Mouse (Mus musculus) MEL (cell line): Measurements from ENCODE around the gene Marcks. TPM values are rescaled to one million over a fixed set of nuclear protein-coding genes. Genes with fewer than 3 reads are reported as not detected.

ENCODE experiments used
- DNase-seq: peaks from one replicate; pipeline ENCODE4 v3.0.0; 2011; ENCODE audit warnings: low read depth, low spot score
- H3K27ac ChIP-seq: 2 replicates; pipeline ENCODE4 v1.5.1; 2012; ENCODE audit warnings: low read depth, mild to moderate bottlenecking, control low read depth, low read length, moderate library complexity; ENCODE audit not compliant: control insufficient read depth
- H3K27me3 ChIP-seq, 2 experiments: fragments of 150-350 bp in 1 of 2; sonication (generic) in 1 of 2; 2 replicates each; pipeline ENCODE4 v1.6.1; 2012; ENCODE audit warnings: low read length in 2 of 2, mild to moderate bottlenecking in 2 of 2, improper control_type of control experiment in 1 of 2, moderate library complexity in 1 of 2; ENCODE audit not compliant: insufficient read depth in 2 of 2, control insufficient read depth in 1 of 2
- H3K36me3 ChIP-seq, 2 experiments: 2 replicates each; pipeline ENCODE4 v1.6.1; 2012 to 2014; ENCODE audit warnings: low read length in 2 of 2, improper control_type of control experiment in 1 of 2, inconsistent platforms in 1 of 2, mild to moderate bottlenecking in 1 of 2; ENCODE audit not compliant: insufficient read depth in 2 of 2, control insufficient read depth in 1 of 2
- H3K4me1 ChIP-seq, 2 experiments: fragments of 150-350 bp in 1 of 2; sonication (generic) in 1 of 2; 2 replicates each; pipeline ENCODE4 v1.6.1; 2012; ENCODE audit warnings: low read length in 2 of 2, improper control_type of control experiment in 1 of 2, mild to moderate bottlenecking in 1 of 2; ENCODE audit not compliant: insufficient read depth in 2 of 2, control insufficient read depth in 1 of 2
- H3K4me3 ChIP-seq, 2 experiments: fragments of 150-350 bp in 1 of 2; sonication (generic) in 1 of 2; 2 replicates each; pipeline ENCODE4 v1.5.1; 2012; ENCODE audit warnings: low read depth in 2 of 2, low read length in 2 of 2, mild to moderate bottlenecking in 2 of 2, moderate library complexity in 2 of 2, control low read depth in 1 of 2, improper control_type of control experiment in 1 of 2; ENCODE audit not compliant: control insufficient read depth in 1 of 2, insufficient read depth in 1 of 2
- H3K79me2 ChIP-seq: 2 replicates; pipeline ENCODE4 v1.6.1; 2012; ENCODE audit warnings: mild to moderate bottlenecking, low read length, moderate library complexity; ENCODE audit not compliant: control insufficient read depth, poor library complexity, insufficient read depth
- H3K9ac ChIP-seq: 2 replicates; pipeline ENCODE4 v1.6.1; 2012; ENCODE audit warnings: low read depth, mild to moderate bottlenecking, control low read depth, low read length, moderate library complexity; ENCODE audit not compliant: control insufficient read depth, poor library complexity, severe bottlenecking
- H3K9me3 ChIP-seq: fragments of 150-350 bp; sonication (generic); replicated peaks from 2 replicates; pipeline ENCODE4 v1.6.1; 2012; ENCODE audit warnings: mild to moderate bottlenecking, low read length, improper control_type of control experiment, moderate library complexity; ENCODE audit not compliant: insufficient read depth
- BHLHE40 ChIP-seq: IDR thresholded peaks from 2 replicates; pipeline ENCODE4 v1.6.1; 2012; ENCODE audit warnings: low read depth, mild to moderate bottlenecking, inconsistent platforms, low read length, improper control_type of control experiment, borderline replicate concordance
- CHD1 ChIP-seq: IDR thresholded peaks from 2 replicates; pipeline ENCODE4 v1.6.1; 2012; ENCODE audit warnings: low read depth, mild to moderate bottlenecking, inconsistent platforms, low read length, improper control_type of control experiment
- CTCF ChIP-seq, 3 experiments: IDR thresholded peaks in 2 of 3; conservative IDR thresholded peaks in 1 of 3; 2 replicates each; pipeline ENCODE4 v1.5.1; 2011 to 2012; ENCODE audit warnings: low read length in 3 of 3, low read depth in 2 of 3, mild to moderate bottlenecking in 2 of 3, improper control_type of control experiment in 1 of 3, inconsistent platforms in 1 of 3, mixed read lengths in 1 of 3, moderate library complexity in 1 of 3; ENCODE audit not compliant: control insufficient read depth in 1 of 3, insufficient read depth in 1 of 3, poor library complexity in 1 of 3, severe bottlenecking in 1 of 3
- ELF1 ChIP-seq: IDR thresholded peaks from 2 replicates; pipeline ENCODE4 v1.6.1; 2014; ENCODE audit warnings: low read depth, mild to moderate bottlenecking, inconsistent platforms, low read length, improper control_type of control experiment, moderate library complexity
- EP300 ChIP-seq, 2 experiments: IDR thresholded peaks; 2 replicates each; pipeline ENCODE4 v1.6.1; 2011; ENCODE audit warnings: improper control_type of control experiment in 2 of 2, low read length in 2 of 2, low read depth in 1 of 2, mild to moderate bottlenecking in 1 of 2
- ETS1 ChIP-seq: IDR thresholded peaks from 2 replicates; pipeline ENCODE4 v1.6.1; 2012; ENCODE audit warnings: low read depth, mild to moderate bottlenecking, inconsistent platforms, low read length, improper control_type of control experiment, moderate library complexity
- GATA1 ChIP-seq: IDR thresholded peaks from 2 replicates; pipeline ENCODE4 v1.6.1; 2011; ENCODE audit warnings: low read depth, low read length, improper control_type of control experiment
- HCFC1 ChIP-seq: IDR thresholded peaks from 2 replicates; pipeline ENCODE4 v1.6.1; 2012; ENCODE audit warnings: low read depth, mild to moderate bottlenecking, inconsistent platforms, low read length, improper control_type of control experiment, moderate library complexity
- JUND ChIP-seq: IDR thresholded peaks from 2 replicates; pipeline ENCODE4 v1.6.1; 2011; ENCODE audit warnings: low read depth, mild to moderate bottlenecking, improper control_type of control experiment, low read length
- KAT2A ChIP-seq: conservative IDR thresholded peaks from 2 replicates; pipeline ENCODE4 v1.6.1; 2012; ENCODE audit warnings: low read depth, low read length, improper control_type of control experiment, inconsistent platforms
- MAFK ChIP-seq: IDR thresholded peaks from 2 replicates; pipeline ENCODE4 v1.6.1; 2011; ENCODE audit warnings: low read depth, mild to moderate bottlenecking, low read length, improper control_type of control experiment, borderline replicate concordance
- MYC ChIP-seq: IDR thresholded peaks from 2 replicates; pipeline ENCODE4 v1.6.1; 2011; ENCODE audit warnings: low read depth, mild to moderate bottlenecking, low read length, improper control_type of control experiment, moderate library complexity
- NELFE ChIP-seq: IDR thresholded peaks from 2 replicates; pipeline ENCODE4 v1.6.1; 2011; ENCODE audit warnings: low read depth, low read length, improper control_type of control experiment
- NRF1 ChIP-seq: IDR thresholded peaks from 2 replicates; pipeline ENCODE4 v1.6.1; 2014; ENCODE audit warnings: low read depth, mild to moderate bottlenecking, inconsistent platforms, low read length, improper control_type of control experiment, moderate library complexity; ENCODE audit not compliant: poor library complexity, insufficient read depth, severe bottlenecking
- POLR2AphosphoS5 ChIP-seq: IDR thresholded peaks from 2 replicates; pipeline ENCODE4 v1.6.1; 2012; ENCODE audit warnings: low read depth, borderline replicate concordance, mild to moderate bottlenecking, inconsistent platforms, low read length, moderate library complexity, mixed read lengths
- RAD21 ChIP-seq: IDR thresholded peaks from 2 replicates; pipeline ENCODE4 v1.6.1; 2011; ENCODE audit warnings: mild to moderate bottlenecking, low read depth, low read length, improper control_type of control experiment
- RCOR1 ChIP-seq: IDR thresholded peaks from 2 replicates; pipeline ENCODE4 v1.6.1; 2012; ENCODE audit warnings: low read depth, mild to moderate bottlenecking, inconsistent platforms, low read length, improper control_type of control experiment
- SMC3 ChIP-seq: IDR thresholded peaks from 2 replicates; pipeline ENCODE4 v1.6.1; 2011; ENCODE audit warnings: low read depth, low read length, improper control_type of control experiment
- TAL1 ChIP-seq: IDR thresholded peaks from 2 replicates; pipeline ENCODE4 v1.6.1; 2012; ENCODE audit warnings: mild to moderate bottlenecking, inconsistent platforms, low read length, moderate library complexity, mixed read lengths
- TBP ChIP-seq: IDR thresholded peaks from 2 replicates; pipeline ENCODE4 v1.8.0; 2011; ENCODE audit warnings: low read depth, low read length, improper control_type of control experiment
- UBTF ChIP-seq: IDR thresholded peaks from 2 replicates; pipeline ENCODE4 v1.6.1; 2012; ENCODE audit warnings: low read depth, mild to moderate bottlenecking, inconsistent platforms, low read length, improper control_type of control experiment, moderate library complexity, borderline replicate concordance; ENCODE audit not compliant: insufficient read depth
- ZKSCAN1 ChIP-seq: IDR thresholded peaks from 2 replicates; pipeline ENCODE4 v1.6.1; 2012; ENCODE audit warnings: low read depth, mild to moderate bottlenecking, inconsistent platforms, low read length, improper control_type of control experiment, moderate library complexity
- ZMIZ1 ChIP-seq: IDR thresholded peaks from 2 replicates; pipeline ENCODE4 v1.6.1; 2012; ENCODE audit warnings: low read depth, mild to moderate bottlenecking, inconsistent platforms, low read length, improper control_type of control experiment, moderate library complexity
- polyA plus RNA-seq, 2 experiments: library from polyadenylated mRNA; stranded (reverse) in 1 of 2; unstranded in 1 of 2; fragments of >175 nt in 1 of 2; fragments of >200 nt in 1 of 2; gene quantifications; 2 replicates each; pipeline versions ENCODE4 v1.2.1 to v1.2.4; 2012; ENCODE audit warnings: low replicate concordance in 2 of 2, low read depth in 1 of 2; ENCODE audit not compliant: insufficient read length in 2 of 2, insufficient read depth in 1 of 2, missing spikeins in 1 of 2
- total RNA-seq: library from RNA; depleted of rRNA; stranded (reverse); fragments of 300-350 nt; gene quantifications from 2 replicates; pipeline ENCODE4 v1.2.3, GENCODE M21; 2012

Gene Marcks
- total and polyA plus RNA-seq, 3 experiments, result not detected

- Histone ChIP-seq H3K4me3 (no peak overlapping the region), H3K9ac (no peak overlapping the region), H3K36me3 (no peaks in the 10 kb centered on the region), H3K9me3 (no peaks in the 10 kb centered on the region), H3K27ac (no peak overlapping the region), H3K4me1 (no peaks in the 10 kb centered on the region), H3K27me3 (no peaks in the 10 kb centered on the region), H3K79me2 (no peaks in the 10 kb centered on the region)
- TF ChIP-seq TAL1 (no peak), NELFE (no peak), JUND (no peak), HCFC1 (no peak), EP300 (IDR thresholded peaks at IDR 0.05; ENCODE audit: low read depth in 1 of 2, low read length in 2 of 2) (no peak), UBTF (no peak), NRF1 (no peak), MYC (no peak), SMC3 (no peak), ELF1 (no peak), TBP (no peak), KAT2A (no peak), CHD1 (no peak), GATA1 (no peak), ETS1 (no peak), RCOR1 (no peak)
- no peak for DNase-seq
These were observed 9.3 kb upstream of the Marcks start for GRCm38 (mm10) chr10:37148016-37148415.

- no peak overlapping the region for H3K4me3 ChIP-seq
- no peak overlapping the region for H3K9ac ChIP-seq
- TF ChIP-seq ZMIZ1 (no peak), RAD21 (no peak), CTCF (IDR thresholded peaks at IDR 0.05 in 2 of 3, conservative IDR thresholded peaks at IDR 0.05 in 1 of 3; ENCODE audit: control insufficient read depth in 1 of 3, insufficient read depth in 1 of 3, low read depth in 2 of 3, low read length in 3 of 3, poor library complexity in 1 of 3, severe bottlenecking in 1 of 3) (no peak), HCFC1 (no peak), KAT2A (no peak), NRF1 (no peak), NELFE (no peak), POLR2AphosphoS5 (no peak), BHLHE40 (no peak), ZKSCAN1 (no peak), TAL1 (no peak), UBTF (no peak), MAFK (no peak)
- no peaks in the 10 kb centered on the region for H3K36me3 ChIP-seq
- no peaks in the 10 kb centered on the region for H3K79me2 ChIP-seq
- H3K4me1 ChIP-seq, result no peaks in the 10 kb centered on the region
- H3K9me3 ChIP-seq, result no peaks in the 10 kb centered on the region
- H3K27me3 ChIP-seq, result no peaks in the 10 kb centered on the region
- no peak overlapping the region for H3K27ac ChIP-seq
- DNase-seq, result no peak
These were observed 6.7 kb upstream of the Marcks start for GRCm38 (mm10) chr10:37145456-37145855.
